Mouse (Mus musculus) MEL (cell line): ENCODE measurements around the gene Olfr239. TPM values are rescaled to one million over a fixed set of nuclear protein-coding genes. Genes with fewer than 3 reads are reported as not detected.

ENCODE experiments used
- polyA plus RNA-seq, 2 experiments: library from polyadenylated mRNA; stranded (reverse) in 1 of 2; unstranded in 1 of 2; fragments of >175 nt in 1 of 2; fragments of >200 nt in 1 of 2; gene quantifications; 2 replicates each; pipeline versions ENCODE4 v1.2.1 to v1.2.4; 2012; ENCODE audit warnings: low replicate concordance in 2 of 2, low read depth in 1 of 2; ENCODE audit not compliant: insufficient read length in 2 of 2, insufficient read depth in 1 of 2, missing spikeins in 1 of 2
- total RNA-seq: library from RNA; depleted of rRNA; stranded (reverse); fragments of 300-350 nt; gene quantifications from 2 replicates; pipeline ENCODE4 v1.2.3, GENCODE M21; 2012; rRNA removed

Gene Olfr239
- total and polyA plus RNA-seq, 3 experiments: not detected

Other genes with a start within 250 kb of the Olfr239 start
- 5.4 and 9.7 TPM in 2 replicates for gene Cyp4f13, start 243.9 kb upstream of the Olfr239 start, total RNA-seq
- gene Cyp4f13, start 243.9 kb upstream of the Olfr239 start, polyA plus RNA-seq: 10 to 100 TPM in 1 of 2 experiments, not detected in 1; 19.3 TPM
- 9.8 and 13.4 TPM in 2 replicates for gene Zfp472, start 225.5 kb upstream of the Olfr239 start, total RNA-seq
- gene Zfp472, start 225.5 kb upstream of the Olfr239 start, polyA plus RNA-seq: 1 to 10 TPM in 1 of 2 experiments, not detected in 1; 7.1 TPM
- gene Zfp952, start 198.2 kb upstream of the Olfr239 start, total RNA-seq: 3.2 and 4.7 TPM in 2 replicates
- 1 to 10 TPM in 1 of 2 experiments, not detected in 1; 2.9 TPM for gene Zfp952, start 198.2 kb upstream of the Olfr239 start, polyA plus RNA-seq
- 1.4 and 1.5 TPM in 2 replicates for gene Zfp763, start 157.9 kb upstream of the Olfr239 start, total RNA-seq
- 1 to 10 TPM in 1 of 2 experiments, not detected in 1; 1.3 TPM for gene Zfp763, start 157.9 kb upstream of the Olfr239 start, polyA plus RNA-seq
- gene 4921501E09Rik, start 123.2 kb upstream of the Olfr239 start, total RNA-seq: not detected in 2 replicates
- gene 4921501E09Rik, start 123.2 kb upstream of the Olfr239 start, polyA plus RNA-seq: not detected
- 1.6 and 1.7 TPM in 2 replicates for gene Zfp563, start 102.0 kb upstream of the Olfr239 start, total RNA-seq
- gene Zfp563, start 102.0 kb upstream of the Olfr239 start, polyA plus RNA-seq: under 1 TPM in 1 of 2 experiments, not detected in 1; 0.95 TPM
- not detected in 2 replicates for gene Morc2b, start 51.6 kb upstream of the Olfr239 start, total RNA-seq
- not detected for gene Morc2b, start 51.6 kb upstream of the Olfr239 start, polyA plus RNA-seq
- not detected in 2 replicates for gene Olfr55, start 22.9 kb upstream of the Olfr239 start, total RNA-seq
- not detected for gene Olfr55, start 22.9 kb upstream of the Olfr239 start, polyA plus RNA-seq
- gene Olfr1564, start 30.4 kb downstream of the Olfr239 start, total RNA-seq: not detected in 2 replicates
- under 1 TPM in 1 of 2 experiments, not detected in 1; 0.08 TPM for gene Olfr1564, start 30.4 kb downstream of the Olfr239 start, polyA plus RNA-seq
- gene Zfp955a, start 63.8 kb downstream of the Olfr239 start, total RNA-seq: 8.5 and 9.7 TPM in 2 replicates
- gene Zfp955a, start 63.8 kb downstream of the Olfr239 start, polyA plus RNA-seq: 1 to 10 TPM in 1 of 2 experiments, not detected in 1; 6.2 TPM
- not detected in 2 replicates for gene Olfr63, start 73.4 kb downstream of the Olfr239 start, total RNA-seq
- under 1 TPM in 1 of 2 experiments, not detected in 1; 0.10 TPM for gene Olfr63, start 73.4 kb downstream of the Olfr239 start, polyA plus RNA-seq
- gene Zfp955b, start 98.2 kb downstream of the Olfr239 start, total RNA-seq: 6.7 and 7.7 TPM in 2 replicates
- 10 to 100 TPM in 1 of 2 experiments, not detected in 1; 12.2 TPM for gene Zfp955b, start 98.2 kb downstream of the Olfr239 start, polyA plus RNA-seq
- gene Zfp81, start 167.6 kb downstream of the Olfr239 start, total RNA-seq: 7.6 and 8.4 TPM in 2 replicates
- gene Zfp81, start 167.6 kb downstream of the Olfr239 start, polyA plus RNA-seq: 1 to 10 TPM in 1 of 2 experiments, not detected in 1; 5.2 TPM
- 6.1 and 8.3 TPM in 2 replicates for gene Zfp101, start 203.3 kb downstream of the Olfr239 start, total RNA-seq
- 1 to 10 TPM in 1 of 2 experiments, not detected in 1; 7.6 TPM for gene Zfp101, start 203.3 kb downstream of the Olfr239 start, polyA plus RNA-seq
- not detected in 2 replicates for gene Actl9, start 241.6 kb downstream of the Olfr239 start, total RNA-seq
- not detected for gene Actl9, start 241.6 kb downstream of the Olfr239 start, polyA plus RNA-seq